Mouse (Mus musculus) heart, postnatal 10 days (tissue): ENCODE data around the gene Snx33. TPM values are rescaled to one million over a fixed set of nuclear protein-coding genes. Genes with fewer than 3 reads are reported as not detected.
"Not testable (repeated sequence)": the region's sequence is repeated elsewhere in the genome, so short reads cannot be mapped to it uniquely, and the experiment has no call there.

ENCODE experiments used
- DNase-seq, 2 experiments: peaks; one replicate each; pipeline ENCODE4 v3.0.0; 2021
- intact Hi-C: fragments of 180-260 bp; cut with DNase I; formaldehyde crosslinking; loops from one replicate; pipeline ENCODE4 v1.15.1; 2025
- total RNA-seq, 2 experiments: library from RNA; stranded (reverse); gene quantifications; 2 replicates each; pipeline ENCODE4 v1.2.3; 2021

Snx33 gene
- total RNA-seq, 2 experiments from 2014 or later, result 11.5 to 13.1 TPM

DNA sequence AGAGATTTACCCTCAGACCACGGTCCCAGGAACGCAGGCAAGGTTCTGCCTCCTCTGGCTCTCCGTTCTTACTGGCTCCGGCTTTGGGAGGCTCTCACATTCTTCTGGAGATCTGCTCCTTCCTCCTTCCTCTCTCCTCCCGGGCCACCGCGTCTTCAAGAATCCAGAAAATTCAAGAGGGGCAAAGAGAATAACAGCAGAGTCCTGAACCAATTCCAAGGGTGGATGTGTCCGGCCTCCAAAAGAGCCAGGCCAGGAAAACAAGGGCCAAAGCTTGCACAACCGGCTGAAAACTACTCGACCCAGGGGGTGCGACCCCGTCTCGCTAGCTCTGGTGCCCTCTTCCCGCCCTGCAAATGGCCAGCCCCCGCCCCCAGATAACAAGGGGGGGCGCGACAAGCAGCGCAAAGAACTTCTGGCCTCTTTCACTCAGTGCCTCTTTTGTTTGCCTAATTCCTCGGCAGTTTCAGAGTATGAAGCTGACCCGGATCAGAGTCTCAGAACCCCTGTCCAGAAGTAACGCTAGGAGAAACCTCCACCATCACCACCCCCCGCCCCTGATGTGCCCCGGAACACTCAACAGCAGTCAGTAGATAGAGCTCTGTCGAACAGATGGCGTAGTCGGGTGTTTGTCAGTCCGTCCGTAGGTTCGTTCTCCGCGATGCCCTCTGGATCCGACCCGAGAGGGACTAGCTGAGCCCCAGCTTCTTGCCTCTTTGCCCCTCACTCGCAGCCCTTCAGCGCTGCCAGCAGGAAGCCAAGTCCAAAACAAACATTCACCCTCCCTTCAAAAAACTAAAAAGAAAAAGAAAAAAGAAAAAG, 769 bp downstream of the Snx33 start:
- peak; percentile 66 to 68 for DNase-seq
- intact Hi-C loops, result loop anchor here (1.0 to 5.0 kb wide), 4 partner anchors 23 to 203 kb away; partner anchors contain the start of genes Man2c1, Sin3a and Snupn

DNA sequence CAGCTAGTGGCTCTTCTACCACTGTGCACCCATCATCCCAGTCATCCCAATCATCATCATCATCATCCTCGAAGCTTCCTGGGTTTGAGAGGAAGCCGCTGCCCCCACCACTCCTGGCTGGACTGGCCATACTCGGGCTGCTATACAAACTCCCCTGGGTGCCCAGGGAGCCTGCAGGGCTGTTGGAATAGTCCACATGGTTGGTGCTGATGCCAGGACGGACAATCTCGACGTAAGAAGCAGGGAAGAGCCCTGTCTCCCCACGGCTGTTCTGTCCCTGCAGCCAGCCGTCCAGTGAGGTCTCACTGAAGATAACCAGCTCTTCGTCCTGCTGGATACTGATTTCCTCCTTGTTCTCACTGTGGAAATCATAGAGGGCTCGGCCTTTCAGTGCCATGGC, 1.8 kb downstream of the Snx33 start:
- no peak for DNase-seq
- intact Hi-C loops, result loop anchor here (5.0 kb wide), 1 partner anchor 146 kb away; the partner anchor contains the start of gene Sin3a

DNA sequence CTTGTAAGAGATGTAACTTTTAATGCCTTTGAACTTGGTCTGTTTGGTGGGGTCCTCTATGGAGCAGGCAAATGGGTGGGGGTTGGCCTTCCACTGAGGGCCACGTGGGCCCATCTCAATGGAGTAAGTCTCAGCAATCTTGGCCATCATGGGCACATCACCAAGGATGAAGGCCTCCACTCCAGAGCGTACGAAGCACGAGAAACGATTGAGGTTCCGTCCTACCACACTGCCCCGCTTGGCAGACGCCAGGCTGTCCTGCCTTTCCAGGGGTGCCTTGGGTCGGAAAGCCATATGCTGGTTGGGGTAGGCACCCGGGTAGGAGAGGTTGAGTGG, 2.2 kb downstream of the Snx33 start:
- intact Hi-C loops, result loop anchor here (5.0 kb wide), 1 partner anchor 146 kb away; the partner anchor contains the start of gene Sin3a
- DNase-seq, result no peak

DNA sequence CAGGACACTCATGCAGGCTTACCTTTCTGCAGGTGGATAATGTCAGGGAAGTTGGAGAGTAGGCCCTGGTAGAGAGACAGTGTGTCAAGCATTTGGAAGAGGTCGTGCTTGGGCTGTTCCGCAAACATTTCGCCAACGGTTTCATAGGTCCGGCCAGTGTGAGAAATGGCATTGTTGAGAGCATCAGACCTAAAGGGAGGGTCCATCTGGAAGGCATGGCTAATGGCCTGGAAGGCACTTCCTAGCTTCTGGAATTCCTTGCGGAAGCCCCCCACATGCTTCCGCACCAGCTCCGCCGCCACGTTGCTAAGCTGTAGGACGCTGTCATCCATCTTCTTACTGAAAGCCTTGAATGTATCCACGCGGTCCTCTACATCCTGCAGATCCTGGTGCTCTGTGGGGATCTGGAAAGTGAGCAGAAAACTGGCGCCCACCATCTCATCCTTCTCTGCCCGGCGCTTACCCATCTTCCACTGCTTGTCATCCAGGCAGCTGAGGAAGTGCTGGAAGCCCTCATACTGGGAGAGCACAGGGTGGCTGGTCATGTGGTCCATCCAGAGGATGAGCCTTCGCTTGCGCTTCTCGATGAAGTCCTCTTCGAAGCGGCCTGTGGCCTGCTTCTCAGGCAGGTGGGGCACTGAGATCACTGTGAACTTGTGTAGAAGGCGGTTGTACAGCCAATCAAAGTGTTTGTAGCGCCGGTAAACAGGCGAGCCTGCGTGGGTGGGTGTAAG, 2.7 kb downstream of the Snx33 start:
- DNase-seq, result peak in 1 of 2 experiments; percentile 31
- intact Hi-C loops, result loop anchor here (5.0 kb wide), 1 partner anchor 147 kb away; the partner anchor contains the start of gene Sin3a

DNA sequence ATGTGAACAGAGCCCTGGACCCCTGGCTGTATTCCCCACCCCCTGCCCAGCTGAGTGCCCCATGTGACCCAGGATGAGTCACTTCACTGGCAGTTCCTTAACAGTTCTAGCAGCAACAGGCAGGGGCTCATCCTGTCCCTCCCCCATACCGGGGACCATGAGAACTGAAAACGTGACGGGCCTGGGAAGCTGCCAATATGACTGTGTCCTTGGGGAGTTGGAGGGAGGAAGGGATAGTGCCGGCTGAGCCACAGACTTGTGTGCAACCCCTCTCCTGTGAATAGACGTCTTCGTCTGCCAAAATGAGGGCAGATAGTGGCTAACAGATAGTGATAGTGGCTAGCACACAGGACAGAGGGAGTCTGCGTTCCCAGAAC, 3.5 kb downstream of the Snx33 start:
- intact Hi-C loops, result loop anchor here (5.0 kb wide), 1 partner anchor 148 kb away; the partner anchor contains the start of gene Sin3a

DNA sequence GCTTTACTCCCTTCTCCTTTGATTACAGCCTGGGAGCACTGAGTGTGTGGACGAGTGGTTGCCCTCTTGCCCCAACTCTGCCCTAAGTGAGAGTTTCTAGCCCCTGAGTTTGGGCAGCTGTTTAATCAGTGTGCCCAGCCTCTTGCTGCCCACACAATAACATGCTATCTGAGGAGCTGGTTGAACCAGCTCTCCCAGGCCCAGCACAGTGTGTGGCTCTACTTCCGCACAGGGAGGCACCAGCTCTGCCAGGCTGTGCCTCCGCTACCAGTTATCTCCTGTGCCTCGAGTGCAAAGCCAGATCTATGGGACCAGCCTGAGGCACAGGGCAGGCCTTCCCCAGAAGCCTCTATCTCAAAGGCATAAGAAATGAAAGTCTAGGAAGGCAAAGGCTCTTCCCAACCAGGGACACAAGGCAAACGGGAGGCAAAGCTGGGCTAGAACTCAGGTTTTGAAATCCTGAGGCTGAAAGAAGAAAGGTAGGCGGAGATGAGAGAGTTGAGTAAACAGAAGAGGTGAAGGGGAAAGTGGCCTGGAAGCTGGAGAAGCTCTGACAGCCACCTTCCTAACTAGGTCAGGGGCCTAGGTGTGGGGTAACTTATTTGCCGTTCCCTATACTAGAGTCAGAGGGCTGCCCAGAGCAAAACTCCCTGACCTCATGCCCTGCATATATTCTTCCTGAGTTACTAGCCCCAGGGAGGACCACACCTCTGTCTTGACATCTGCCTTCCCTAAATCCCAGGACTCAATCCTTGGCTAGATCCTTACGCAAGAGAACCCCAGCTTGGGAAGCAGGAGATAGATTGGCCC, 4.1 kb downstream of the Snx33 start:
- intact Hi-C loops, result no loop called here
- no peak for DNase-seq

More for the DNA sequence above, 3.5 kb downstream of the Snx33 start:
- DNase-seq, result peak; percentile 95 to 96

DNA sequence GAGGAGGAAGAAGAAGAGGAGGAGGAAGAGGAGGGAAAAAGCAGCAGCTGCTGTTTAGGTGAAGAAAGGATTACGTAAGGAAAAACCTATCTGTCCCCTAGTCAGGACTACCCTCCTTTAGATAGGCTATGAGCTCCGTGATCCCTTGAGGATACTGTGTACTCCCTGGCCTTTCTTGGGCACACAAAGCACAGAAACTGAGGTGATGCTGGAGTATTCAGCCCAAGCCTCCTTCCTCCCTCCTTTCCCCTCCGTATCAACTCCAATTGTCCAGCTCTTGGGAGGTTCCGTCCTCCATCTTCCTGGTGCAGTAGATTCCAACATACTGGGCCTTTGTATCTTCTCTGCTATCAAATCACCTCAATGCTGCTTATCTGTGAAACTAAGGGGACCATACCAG, 5.4 kb downstream of the Snx33 start:
- DNase-seq, result no peak
- intact Hi-C loops, result no loop called here

DNA sequence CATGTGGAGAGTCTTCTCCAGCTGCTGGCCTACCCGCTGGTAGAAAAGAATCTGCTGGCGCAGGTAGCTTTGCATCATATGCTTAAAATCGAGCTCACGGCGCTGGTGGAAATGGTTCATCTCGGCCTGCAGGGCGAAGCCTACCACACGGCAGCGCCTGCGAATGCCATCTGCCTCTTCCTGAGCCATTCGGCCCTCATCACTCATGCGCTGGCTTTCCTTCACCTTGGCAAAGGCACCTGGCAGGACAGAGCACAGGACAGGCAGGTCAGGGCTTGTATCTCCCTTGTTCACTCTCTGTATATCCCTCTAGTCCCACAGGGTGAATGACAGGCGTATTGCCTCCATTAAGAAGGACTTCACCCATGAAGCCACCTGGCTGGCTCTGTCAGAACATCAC, 9.7 kb downstream of the Snx33 start:
- DNase-seq, result no peak
- intact Hi-C loops, result no loop called here

DNA sequence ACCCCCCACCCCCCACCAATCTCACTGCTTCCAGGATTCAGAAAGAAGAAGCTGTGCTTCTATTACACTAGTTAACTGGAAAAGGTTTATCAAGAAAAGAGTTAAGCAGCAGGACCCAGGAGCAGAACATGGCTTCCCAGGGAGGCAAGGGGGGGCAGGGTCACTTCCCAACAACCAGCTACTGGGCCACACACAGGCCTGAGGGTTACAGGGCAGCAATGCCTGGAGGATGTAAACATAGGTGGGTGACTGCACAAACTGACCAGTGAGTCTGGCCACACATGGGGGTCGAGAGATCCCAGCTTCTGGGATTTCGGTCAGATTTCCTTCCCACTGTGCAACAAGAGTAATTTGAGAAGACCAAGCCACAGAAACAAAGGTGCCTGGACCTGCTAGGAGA, 11.0 kb downstream of the Snx33 start:
- intact Hi-C loops, result no loop called here
- DNase-seq, result no peak

DNA sequence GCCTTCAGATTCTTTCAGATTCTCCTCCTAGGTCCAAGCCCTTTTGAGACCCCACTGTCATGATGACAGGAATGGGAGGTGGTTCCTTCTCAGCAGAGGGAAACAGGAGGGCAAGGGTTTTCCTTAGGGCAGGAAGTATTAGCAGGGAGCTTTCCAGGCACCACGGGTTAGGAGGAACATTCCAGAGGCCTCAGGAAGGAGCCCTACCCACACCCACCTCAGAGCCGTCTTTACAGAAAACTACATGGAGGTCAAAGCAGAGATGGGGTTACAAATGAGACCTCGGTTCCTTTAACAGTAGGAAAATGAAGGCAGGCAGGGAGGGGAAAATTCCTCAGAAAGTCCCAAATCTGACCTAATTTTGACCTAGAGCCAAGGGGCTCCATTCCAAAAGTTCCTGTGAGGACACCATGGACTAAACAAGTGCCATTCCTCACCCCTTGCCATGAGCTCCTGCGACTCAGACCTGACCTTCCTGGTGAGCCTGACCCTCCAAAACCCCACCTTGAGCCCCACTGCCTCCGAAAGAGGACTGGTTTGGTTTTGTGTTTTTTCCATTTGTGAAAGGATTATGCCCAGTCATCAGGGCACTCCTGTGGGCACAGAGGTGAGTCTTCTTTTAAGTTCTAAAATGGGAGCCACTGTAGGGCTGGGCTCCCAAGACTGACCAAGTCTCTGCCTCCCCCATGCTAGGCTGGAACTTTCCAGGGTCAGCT, 12.3 kb downstream of the Snx33 start:
- intact Hi-C loops, result no loop called here
- peak; percentile 67 to 83 for DNase-seq

DNA sequence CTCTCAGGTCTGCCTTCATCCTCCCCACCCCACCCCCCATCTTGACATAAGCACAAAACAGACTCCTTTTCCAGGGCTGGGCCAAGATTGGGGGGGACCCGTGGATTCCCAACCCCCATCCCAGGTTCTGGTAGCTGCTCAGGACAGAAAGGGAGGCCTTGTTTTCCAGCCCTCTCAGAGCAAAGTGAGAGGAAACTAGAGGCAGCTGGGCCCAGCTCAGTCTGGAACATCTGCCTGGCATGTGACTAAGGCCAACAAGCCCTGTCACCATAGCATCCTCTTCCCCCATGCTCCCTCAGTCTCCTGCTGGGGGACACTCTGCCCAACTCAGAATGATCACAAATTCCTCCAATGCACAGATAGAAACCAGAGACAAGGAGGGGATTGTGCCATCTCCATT, 13.1 kb downstream of the Snx33 start:
- intact Hi-C loops, result no loop called here
- DNase-seq, result no peak

DNA sequence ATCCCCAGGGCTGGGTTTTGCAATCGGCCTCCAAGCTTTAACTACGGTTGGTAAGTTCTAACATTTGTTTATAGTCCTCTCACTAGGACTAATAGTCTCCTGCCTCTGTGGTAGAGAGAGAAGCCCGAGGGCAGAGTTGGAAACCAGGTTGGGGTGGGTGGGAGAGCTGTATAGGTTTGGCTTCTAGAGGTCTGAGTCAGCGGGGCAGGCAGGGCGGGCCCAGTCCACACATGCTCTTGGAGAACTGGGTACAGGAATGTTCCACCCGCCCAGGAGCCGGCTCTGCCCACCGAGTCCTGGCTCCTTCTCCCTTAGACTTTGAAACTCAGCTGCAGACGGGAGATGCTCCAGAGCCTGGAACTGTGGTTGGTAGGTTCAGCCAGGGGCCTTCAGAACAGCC, 14.2 kb downstream of the Snx33 start:
- intact Hi-C loops, result no loop called here
- DNase-seq, result no peak

DNA sequence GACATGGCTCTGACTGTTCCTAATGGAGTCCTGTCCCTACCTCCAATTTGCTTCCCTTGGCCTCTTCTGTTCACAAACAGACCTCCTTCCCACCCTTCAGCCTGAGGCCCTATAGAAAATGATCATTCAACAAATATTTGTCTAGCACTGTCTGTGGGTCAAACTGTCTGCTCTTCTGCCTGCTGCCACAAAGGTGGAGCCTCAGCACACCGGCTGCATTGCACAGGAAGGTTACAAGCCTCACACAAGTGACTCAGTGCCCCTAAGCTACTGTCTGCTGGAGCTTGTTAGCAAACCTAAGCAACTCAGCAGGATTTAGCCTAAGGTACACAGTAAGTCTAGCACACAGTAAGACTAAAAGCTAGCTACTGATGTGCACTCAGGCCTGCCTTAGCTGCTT, 17.2 kb downstream of the Snx33 start:
- intact Hi-C loops, result no loop called here
- DNase-seq, result no peak

DNA sequence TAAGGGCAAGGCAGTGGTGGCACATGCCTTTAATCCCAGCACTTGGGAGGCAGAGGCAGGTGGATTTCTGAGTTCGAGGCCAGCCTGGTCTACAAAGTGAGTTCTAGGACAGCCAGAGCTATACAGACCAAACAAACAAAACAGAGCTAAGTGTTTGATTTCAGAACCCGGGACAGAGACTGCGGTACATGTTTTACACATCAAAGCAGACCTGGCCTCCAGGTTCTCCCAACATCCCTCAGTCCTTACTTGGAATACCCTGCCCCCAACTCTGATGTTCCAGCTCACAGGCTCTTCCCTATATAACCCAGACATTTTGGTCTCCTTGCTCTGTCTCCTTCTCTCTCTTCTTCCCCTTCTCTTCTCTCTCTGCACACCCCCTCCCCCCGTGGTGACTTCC, 18.2 kb downstream of the Snx33 start:
- intact Hi-C loops, DNase-seq: not testable (repeated sequence)

DNA sequence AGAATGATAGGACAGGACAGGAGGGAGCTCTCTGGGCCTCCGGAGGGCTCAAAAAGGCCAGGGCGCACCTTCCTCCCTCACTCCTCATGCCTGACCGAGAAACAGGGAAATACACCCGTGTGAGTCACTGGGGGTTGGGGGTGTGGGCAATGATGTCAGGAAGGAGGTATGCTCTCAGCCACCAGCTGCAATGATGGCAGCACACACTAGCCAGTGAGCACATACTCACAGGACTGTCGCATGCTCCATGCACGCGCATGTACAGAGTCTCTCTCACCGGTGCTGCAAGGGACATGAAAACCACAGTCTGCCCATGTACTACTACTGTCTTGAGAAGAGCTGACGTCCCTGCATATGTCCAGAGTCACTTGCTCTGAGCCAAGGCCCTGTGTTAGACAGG, 20.6 kb downstream of the Snx33 start:
- DNase-seq, result no peak
- intact Hi-C loops, result no loop called here

DNA sequence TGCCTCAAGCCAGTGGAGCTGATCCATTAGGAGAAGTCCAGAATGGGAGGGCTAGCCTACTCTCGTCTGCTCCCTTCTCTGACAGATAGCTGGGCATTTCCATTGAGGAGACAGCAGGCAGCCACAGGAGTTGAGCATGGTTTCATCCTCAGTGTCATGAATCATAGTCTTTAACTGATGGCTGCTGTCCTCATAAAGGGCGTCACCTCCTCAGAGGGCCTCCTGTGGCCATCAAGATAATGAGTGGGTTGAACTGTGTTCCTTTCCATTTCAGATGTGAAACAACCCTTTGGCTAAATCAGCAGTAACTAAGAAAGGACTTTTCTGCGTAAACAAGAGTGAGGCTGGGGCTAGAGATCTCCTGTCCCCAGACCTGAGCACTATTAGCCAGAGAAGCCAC, 24.5 kb downstream of the Snx33 start:
- DNase-seq, result no peak

DNA sequence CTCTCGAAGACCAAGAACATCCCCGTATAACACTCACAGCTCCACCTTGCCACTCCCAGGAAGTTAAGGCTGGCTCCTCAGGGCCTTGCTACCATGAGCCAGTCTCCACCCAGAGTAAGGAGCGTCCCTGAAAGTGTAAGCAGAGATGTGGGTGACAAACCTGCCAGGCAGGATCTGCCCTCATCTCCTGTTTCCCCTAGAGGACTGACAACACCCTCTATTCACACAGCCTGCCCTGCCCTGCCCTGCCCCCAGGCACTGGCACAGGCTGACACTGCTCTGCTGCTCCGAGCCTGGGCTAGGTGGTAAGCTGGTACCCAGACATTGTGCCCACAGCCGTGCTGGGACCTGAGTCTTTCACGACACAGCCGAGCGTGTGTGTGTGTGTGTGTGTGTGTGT, 27.0 kb downstream of the Snx33 start:
- DNase-seq, result no peak
- intact Hi-C loops, result no loop called here

More for the DNA sequence above, 24.5 kb downstream of the Snx33 start:
- intact Hi-C loops, result no loop called here

DNA sequence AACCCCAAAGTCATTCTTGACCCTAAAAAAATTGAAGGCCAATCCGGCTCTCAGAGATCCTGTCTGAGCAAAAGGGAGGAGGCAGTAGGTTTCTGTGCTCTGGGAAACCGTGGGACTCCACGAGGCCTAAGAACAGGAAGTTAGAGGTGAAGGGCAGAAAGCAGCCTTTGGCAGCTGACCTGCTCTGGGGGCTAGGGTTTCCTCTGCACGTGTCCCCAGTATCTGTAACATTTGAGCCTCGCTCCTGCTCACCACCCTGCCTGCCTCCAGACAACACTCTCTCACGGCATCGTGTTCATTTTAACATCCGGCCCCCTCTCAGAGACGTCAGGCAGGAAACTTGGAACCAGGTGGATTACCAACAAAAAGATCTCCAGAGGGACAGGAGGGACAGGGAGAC, 27.6 kb downstream of the Snx33 start:
- intact Hi-C loops, result no loop called here
- no peak for DNase-seq

DNA sequence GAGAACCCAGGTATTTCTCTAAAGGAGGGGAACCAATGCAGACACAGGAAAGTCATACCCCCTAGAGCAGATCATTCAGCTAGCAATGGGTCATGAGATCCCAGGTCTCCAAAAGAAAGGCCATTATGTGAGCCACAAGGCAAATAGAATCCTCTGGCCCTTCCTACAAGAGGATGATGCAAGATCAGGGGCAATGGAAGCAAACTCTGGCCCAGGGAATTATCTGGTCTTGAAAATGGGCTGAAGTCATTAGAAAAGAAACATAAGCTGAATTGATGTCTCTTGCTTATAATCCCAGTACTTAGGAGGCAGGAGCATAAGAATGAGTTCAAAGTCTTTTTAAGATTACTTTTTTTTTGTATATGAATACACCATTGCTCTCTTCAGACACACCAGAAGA, 28.1 kb downstream of the Snx33 start:
- intact Hi-C loops, result no loop called here
- no peak for DNase-seq

DNA sequence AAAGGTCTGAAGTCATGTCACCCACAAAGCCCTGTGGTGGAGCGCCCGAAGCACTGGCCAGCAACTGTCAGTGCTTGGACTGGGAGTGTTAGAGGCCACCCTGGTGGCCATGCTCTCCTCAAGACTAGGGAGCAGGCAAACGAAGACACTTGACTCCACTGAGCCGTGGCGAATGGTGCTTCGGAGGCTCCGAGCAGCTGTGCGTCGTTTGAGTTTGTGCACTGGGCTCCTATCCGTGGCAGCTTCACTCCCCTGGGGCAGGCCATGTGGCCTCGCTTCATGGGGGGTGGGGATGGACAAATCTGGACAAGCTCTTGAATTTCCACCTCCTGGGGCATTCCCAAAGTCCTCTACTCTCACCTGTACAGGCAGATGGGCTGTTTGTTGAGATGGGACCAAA, 28.8 kb downstream of the Snx33 start:
- DNase-seq, result no peak
- intact Hi-C loops, result no loop called here
